Mouse (Mus musculus) heart, embryonic 11.5 days (tissue): ENCODE data around the gene Anp32b. TPM values are rescaled to one million over a fixed set of nuclear protein-coding genes. Genes with fewer than 3 reads are reported as not detected.

Experiments
- ATAC-seq: fragments of 200-750 bp; cut with Nextera tagmentation; replicated peaks from 2 replicates; pipeline ENCODE4 v1.8.0; 2017; ENCODE audit warnings: moderate library complexity; ENCODE audit not compliant: insufficient number of reproducible peaks, low FRiP score, low TSS enrichment
- H3K27ac ChIP-seq: fragments of 300-500 bp; sonication (generic); 2 replicates; pipeline ENCODE4 v1.5.1; 2014; ENCODE audit warnings: mild to moderate bottlenecking, low read depth, low read length
- H3K27me3 ChIP-seq: fragments of 300-500 bp; sonication (generic); 2 replicates; pipeline ENCODE4 v1.6.1; 2014; ENCODE audit warnings: mild to moderate bottlenecking, low read length, mixed read lengths; ENCODE audit not compliant: control insufficient read depth, insufficient read depth
- H3K36me3 ChIP-seq: fragments of 300-500 bp; sonication (generic); 2 replicates; pipeline ENCODE4 v1.6.1; 2014; ENCODE audit warnings: mild to moderate bottlenecking, low read length, moderate library complexity, mixed read lengths; ENCODE audit not compliant: control insufficient read depth, insufficient read depth
- H3K4me1 ChIP-seq: fragments of 300-500 bp; sonication (generic); 2 replicates; pipeline ENCODE4 v1.6.1; 2014; ENCODE audit warnings: low read length; ENCODE audit not compliant: control insufficient read depth, insufficient read depth
- H3K4me2 ChIP-seq: fragments of 300-500 bp; sonication (generic); 2 replicates; pipeline ENCODE4 v1.6.1; 2014; ENCODE audit warnings: mild to moderate bottlenecking, moderate library complexity
- H3K4me3 ChIP-seq: fragments of 300-500 bp; sonication (generic); 2 replicates; pipeline ENCODE4 v1.5.1; 2014; ENCODE audit warnings: low read depth, low read length
- H3K9ac ChIP-seq: fragments of 300-500 bp; sonication (generic); 2 replicates; pipeline ENCODE4 v1.6.1; 2014; ENCODE audit warnings: mild to moderate bottlenecking, low read depth, low read length, moderate library complexity
- H3K9me3 ChIP-seq: fragments of 300-500 bp; sonication (generic); replicated peaks from 2 replicates; pipeline ENCODE4 v1.6.1; 2016; ENCODE audit warnings: low read length; ENCODE audit not compliant: control insufficient read depth
- WGBS: fragments of 180-500 bp; shearing (Covaris S2); extraction: QIAGEN DNeasy Blood & Tissue Kit; methylation state at CpG from one replicate; pipeline ENCODE4 v1.1.7; 2014; ENCODE audit not compliant: insufficient replicate concordance; 5-methylcytosine and 5-hydroxymethylcytosine counted together
- polyA plus RNA-seq: library from polyadenylated mRNA; unstranded; fragments of >200 nt; fragmentation: Nextera tagmentation; extraction: Ambion mirVana; gene quantifications from 2 replicates; pipeline ENCODE4 v1.2.1, GENCODE M21; 2014

The Anp32b gene
- polyA plus RNA-seq = 213 and 243 TPM in 2 replicates

GRCm38 (mm10) chr4:46450519-46451131 is at the start of gene Anp32b:
Gene Anp32b (plus strand): TSS chr4:46450902.
- peaks cover 33% of the 10 kb centered on the region for H3K4me1 ChIP-seq
- H3K36me3 ChIP-seq = no peaks in the 10 kb centered on the region
- no peaks in the 10 kb centered on the region for H3K9me3 ChIP-seq
- peak within 1 kb of the TSS; percentile 80 for H3K4me2 ChIP-seq
- H3K27me3 ChIP-seq = no peaks in the 10 kb centered on the region
- peak; percentile 92 for ATAC-seq
- peak within 1 kb of the TSS; percentile 99 for H3K27ac ChIP-seq
- peak within 1 kb of the TSS; percentile 99 for H3K9ac ChIP-seq
- WGBS = 1% methylated on average over 56 of the region's 66 CpGs
- H3K4me3 ChIP-seq = peak within 1 kb of the TSS; percentile 94

DNA sequence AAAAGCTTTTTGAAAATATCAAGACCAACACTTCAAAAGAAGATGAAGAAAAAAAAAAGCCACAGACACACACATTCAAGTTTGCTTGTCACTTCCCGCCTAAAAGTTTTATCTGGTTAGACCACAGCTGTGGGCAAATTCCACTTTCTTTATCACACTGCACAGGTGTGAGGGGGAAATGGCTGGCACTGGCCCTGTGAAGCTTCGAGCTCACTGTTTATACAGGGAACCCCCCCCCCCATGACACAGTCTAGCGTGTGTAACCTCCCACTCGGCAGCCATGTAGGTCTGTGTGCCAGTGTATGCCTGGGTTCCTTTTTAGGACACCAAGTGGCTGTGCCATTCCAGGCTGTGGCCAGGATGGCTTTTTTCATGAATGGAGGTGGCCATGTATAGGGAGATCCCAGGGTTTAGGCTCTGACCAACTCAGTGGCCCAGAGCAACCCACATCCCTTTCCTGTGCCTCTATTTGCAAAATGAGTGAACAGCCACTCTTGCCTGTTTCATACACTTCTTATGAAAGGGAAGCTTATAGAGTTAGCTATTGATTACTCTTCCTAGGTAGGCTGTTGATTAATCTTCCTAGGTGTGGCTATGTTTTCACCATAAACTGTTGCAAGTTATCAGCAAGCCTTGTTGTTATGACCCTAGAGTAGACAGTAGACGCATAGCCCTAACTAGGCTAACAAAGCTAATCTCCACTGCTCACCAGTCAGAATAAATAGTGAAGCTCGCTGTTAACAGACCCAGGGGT is 46.5 kb upstream of the Anp32b start:
- WGBS = 60% methylated on average over 6 of the region's 6 CpGs
- Histone ChIP-seq H3K9me3 (no peaks in the 10 kb centered on the region), H3K36me3 (no peaks in the 10 kb centered on the region), H3K27me3 (no peaks in the 10 kb centered on the region), H3K4me1 (no peaks in the 10 kb centered on the region; the same call in 1 of the 2 replicates), H3K4me3 (peak overlapping the region; percentile 37), H3K9ac (peak overlapping the region; percentile 68), H3K27ac (peak overlapping the region; percentile 87), H3K4me2 (peak overlapping the region; percentile 39)
- ATAC-seq = peak; percentile 88

GRCm38 (mm10) chr4:46406966-46407703 is 43.6 kb upstream of the Anp32b start:
- Histone ChIP-seq H3K9ac (no peak overlapping the region; the same call in 1 of the 2 replicates), H3K36me3 (no peaks in the 10 kb centered on the region), H3K4me2 (peak overlapping the region; percentile 9; the same call in 1 of the 2 replicates), H3K4me1 (no peaks in the 10 kb centered on the region; the same call in 1 of the 2 replicates), H3K4me3 (no peak overlapping the region), H3K27ac (peak overlapping the region; percentile 70), H3K9me3 (no peaks in the 10 kb centered on the region), H3K27me3 (no peaks in the 10 kb centered on the region)
- ATAC-seq = peak; percentile 73
- 71% methylated on average over 8 of the region's 8 CpGs for WGBS

GRCm38 (mm10) chr4:46410677-46411076 is 40.0 kb upstream of the Anp32b start:
- WGBS = 77% methylated on average over 5 of the region's 5 CpGs
- Histone ChIP-seq H3K4me2 (peak overlapping the region; percentile 14), H3K4me3 (no peak overlapping the region), H3K27ac (peak overlapping the region; percentile 90), H3K9me3 (no peaks in the 10 kb centered on the region), H3K27me3 (no peaks in the 10 kb centered on the region), H3K9ac (peak overlapping the region; percentile 56), H3K36me3 (no peaks in the 10 kb centered on the region), H3K4me1 (no peaks in the 10 kb centered on the region; the same call in 1 of the 2 replicates)
- ATAC-seq = peak; percentile 56

DNA sequence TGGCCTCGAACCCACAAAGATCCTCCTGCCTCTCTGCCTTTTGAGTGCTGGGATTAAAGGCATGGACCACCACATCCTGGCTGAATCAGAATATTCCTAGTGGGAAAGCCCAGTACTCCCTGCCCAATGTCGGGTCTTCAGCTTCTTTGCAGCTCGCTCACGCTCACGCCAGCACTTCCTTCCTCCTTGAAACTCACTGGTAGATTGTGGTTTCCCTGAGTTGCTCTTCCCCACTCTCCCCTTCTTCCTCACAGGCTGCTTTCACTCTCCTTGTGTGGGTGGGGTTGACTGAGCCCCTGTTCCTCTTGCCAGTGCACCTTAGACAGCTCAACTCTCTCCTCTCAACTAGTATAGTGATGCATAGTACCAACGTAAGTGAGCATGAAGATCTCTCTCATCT is 39.2 kb upstream of the Anp32b start:
- H3K27ac ChIP-seq = peak overlapping the region; percentile 62
- ATAC-seq = no peak

DNA sequence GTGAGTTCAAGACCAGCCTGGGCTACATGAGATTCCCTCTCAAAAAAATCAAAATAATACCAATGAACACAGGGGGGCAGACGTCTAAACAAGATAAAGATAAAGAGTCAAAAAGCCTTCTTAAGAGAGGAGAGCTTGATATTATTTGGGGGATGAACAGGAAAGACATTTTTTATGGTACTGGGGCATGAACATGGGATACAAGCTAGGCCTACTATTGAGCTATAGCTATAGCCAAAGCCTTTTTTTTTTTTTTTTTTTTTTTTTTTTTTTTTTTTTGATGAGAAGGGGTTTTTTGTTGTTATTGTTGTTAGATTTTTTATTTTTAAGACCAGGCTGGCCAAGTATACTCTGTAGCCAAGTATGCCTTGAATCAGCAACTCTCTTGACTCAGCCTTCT is 38.6 kb upstream of the Anp32b start:
- Histone ChIP-seq H3K4me1 (no peaks in the 10 kb centered on the region; the same call in 1 of the 2 replicates), H3K27ac (no peak overlapping the region)
- WGBS = 54% methylated on average over 1 of the region's 1 CpGs

More for the DNA sequence above, 39.2 kb upstream of the Anp32b start:
- H3K4me3 ChIP-seq = no peak overlapping the region
- H3K9me3 ChIP-seq = no peaks in the 10 kb centered on the region
- no peaks in the 10 kb centered on the region for H3K27me3 ChIP-seq
- H3K4me2 ChIP-seq = no peak overlapping the region
- WGBS = 68% methylated on average over 6 of the region's 6 CpGs
- 0 out of 2 replicates have a peak overlapping the region, but pooled peaks have one; percentile 39 for H3K9ac ChIP-seq
- no peaks in the 10 kb centered on the region for H3K36me3 ChIP-seq
- no peaks in the 10 kb centered on the region; the same call in 1 of the 2 replicates for H3K4me1 ChIP-seq

DNA sequence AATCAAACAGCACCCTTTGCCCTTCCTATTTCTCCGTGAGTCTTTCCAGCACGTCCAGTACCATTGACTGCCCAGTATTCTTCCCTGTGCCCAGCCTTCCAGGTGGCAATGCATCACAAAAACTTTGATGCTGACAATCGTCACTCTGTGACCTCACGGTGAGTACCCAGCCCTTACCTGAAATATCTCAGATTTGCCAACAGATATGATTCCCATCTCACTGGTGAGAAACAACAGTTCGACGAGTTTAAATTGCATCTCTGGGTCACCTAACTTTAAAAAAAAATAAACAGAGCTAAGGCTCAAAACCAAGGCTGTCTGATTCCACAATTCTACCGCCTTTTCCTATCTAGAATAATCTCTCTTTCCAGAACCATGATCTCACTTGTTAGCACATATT is 37.3 kb upstream of the Anp32b start, which contains the start of gene Hemgn:
Hemgn (minus strand) TSS at position 101 of the 400 bp plus-strand sequence.
- ATAC-seq = no peak
- Histone ChIP-seq H3K9me3 (no peaks in the 10 kb centered on the region), H3K4me2 (no peak within 1 kb of the TSS), H3K4me1 (no peaks in the 10 kb centered on the region; the same call in 1 of the 2 replicates), H3K27ac (no peak within 1 kb of the TSS), H3K9ac (no peak within 1 kb of the TSS), H3K27me3 (no peaks in the 10 kb centered on the region), H3K36me3 (no peaks in the 10 kb centered on the region), H3K4me3 (no peak within 1 kb of the TSS)
- WGBS = 73% methylated on average over 7 of the region's 7 CpGs

More for the DNA sequence above, 38.6 kb upstream of the Anp32b start:
- no peaks in the 10 kb centered on the region for H3K27me3 ChIP-seq
- no peak overlapping the region for H3K4me2 ChIP-seq
- ATAC-seq = no peak
- H3K9me3 ChIP-seq = no peaks in the 10 kb centered on the region
- no peak overlapping the region for H3K9ac ChIP-seq
- no peak overlapping the region for H3K4me3 ChIP-seq
- no peaks in the 10 kb centered on the region for H3K36me3 ChIP-seq

- Histone ChIP-seq H3K4me3 (no peak overlapping the region), H3K4me1 (no peaks in the 10 kb centered on the region), H3K36me3 (no peaks in the 10 kb centered on the region), H3K27ac (no peak overlapping the region), H3K9me3 (no peaks in the 10 kb centered on the region), H3K27me3 (no peaks in the 10 kb centered on the region), H3K9ac (no peak overlapping the region), H3K4me2 (no peak overlapping the region)
- 48% methylated on average over 3 of the region's 3 CpGs for WGBS
- no peak for ATAC-seq
Observed at GRCm38 (mm10) chr4:46417491-46417890, 33.2 kb upstream of the Anp32b start.
